Comparison of ENCODE assay signal across 11 mouse cellular contexts in the genomic region with DNA sequence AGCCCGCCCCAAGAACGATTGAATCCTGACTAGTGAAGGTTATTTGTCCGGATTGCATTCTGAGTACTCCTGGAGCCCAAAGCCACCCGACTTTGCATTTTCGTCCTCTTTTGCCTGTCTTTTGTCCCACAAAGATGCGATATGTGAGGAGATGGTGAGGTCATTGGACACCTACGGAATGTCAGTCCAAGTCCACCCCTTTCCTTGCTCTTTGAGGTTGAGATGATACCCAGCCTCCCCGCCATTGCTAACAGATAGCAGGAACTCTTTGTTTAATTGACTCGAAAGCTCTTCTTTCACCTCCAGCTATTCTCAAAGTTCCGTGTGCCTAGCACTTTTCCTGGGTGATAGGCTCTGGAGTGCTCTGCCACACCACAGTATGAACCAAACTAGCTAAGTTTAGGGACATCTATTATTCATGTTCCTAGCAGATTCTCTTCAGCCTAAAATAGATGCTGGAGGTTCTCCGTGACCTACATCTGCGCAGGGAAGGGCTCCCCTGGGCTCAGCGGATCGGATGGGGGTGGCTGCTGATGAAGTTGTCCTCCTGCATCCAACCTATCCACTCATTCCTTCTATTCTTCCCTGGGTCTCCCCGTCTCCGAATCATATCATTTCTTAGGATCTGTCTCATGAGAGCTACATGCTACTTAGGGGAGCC. TPM values are rescaled to one million over a fixed set of nuclear protein-coding genes. Genes with fewer than 3 reads are reported as not detected.
DNase-seq lines count a peak whose midpoint lies in the region; ATAC-seq and TF ChIP-seq lines count a peak whose summit lies in the region.
"Had no signal": no experiment of that assay in that cellular context is flagged by ENCODE, and none has a peak within 500 bp of the region (broad histone marks: within the 10 kb centered on the region; RNA-seq: fewer than 3 reads in every experiment).

No protein-coding gene starts in this region.

- peaks cover 91% of the 10 kb centered on the region for H3K27me3 ChIP-seq in intestine, embryonic 14.5 days (replicated peaks; ENCODE audit: control insufficient read depth, insufficient read depth, low read length)
- peaks cover 66% of the 10 kb centered on the region for H3K27me3 ChIP-seq in intestine, postnatal 0 days (replicated peaks; ENCODE audit: control insufficient read depth, insufficient read depth, low read length)
- H3K27me3 ChIP-seq in hindbrain, embryonic 12.5 days = peaks cover 71% of the 10 kb centered on the region

- no peaks in the 10 kb centered on the region for H3K9me3 ChIP-seq in intestine, embryonic 14.5 days (ENCODE audit: control insufficient read depth, low read length)
- H3K9me3 ChIP-seq in intestine, postnatal 0 days (ENCODE audit: control insufficient read depth) = no peaks in the 10 kb centered on the region
- H3K9me3 ChIP-seq in hindbrain, embryonic 12.5 days (replicated peaks) = no peaks in the 10 kb centered on the region

- H3K9ac ChIP-seq in intestine, embryonic 14.5 days (ENCODE audit: low read length) = no peak overlapping the region
- H3K9ac ChIP-seq in intestine, postnatal 0 days (ENCODE audit: low read depth, low read length) = no peak overlapping the region
- H3K9ac ChIP-seq in hindbrain, embryonic 12.5 days = peak overlapping the region; percentile 66

- H3K4me1 ChIP-seq in intestine, embryonic 14.5 days (replicated peaks; ENCODE audit: control insufficient read depth, insufficient read depth, low read length) = peaks cover 5% of the 10 kb centered on the region; the same call in 1 of the 2 replicates
- 0 out of 2 replicates have a peak, but pooled peaks cover 5% of the 10 kb centered on the region for H3K4me1 ChIP-seq in intestine, postnatal 0 days (replicated peaks; ENCODE audit: control insufficient read depth, insufficient read depth, low read length)
- peaks cover 36% of the 10 kb centered on the region for H3K4me1 ChIP-seq in hindbrain, embryonic 12.5 days

- DNase-seq in intestine, embryonic 14.5 days (ENCODE audit: low spot score) = peak; percentile 58
- peak; percentile 41 for DNase-seq in embryo, embryonic 10.5 days (ENCODE audit: low spot score)
- DNase-seq in neural tube, embryonic 10.5 days (ENCODE audit: extremely low spot score, low spot score) = peak; percentile 45
- DNase-seq in gastrocnemius, adult 18-20 months (ENCODE audit: low spot score) = no peak
- DNase-seq in yolk sac, embryonic 10.5 days (ENCODE audit: low spot score) = no peak
- no peak for DNase-seq in cerebellum, adult 8-10 months
- DNase-seq: heart, adult 2 months; thymus, postnatal 4 days had no signal

- H3K4me2 ChIP-seq in intestine, embryonic 14.5 days (ENCODE audit: low read length) = peak overlapping the region; percentile 54; the same call in 1 of the 2 replicates
- H3K4me2 ChIP-seq in intestine, postnatal 0 days (replicated peaks; ENCODE audit: low read depth) = no peak overlapping the region
- H3K4me2 ChIP-seq in hindbrain, embryonic 12.5 days (replicated peaks) = peak overlapping the region; percentile 69

- H3K27ac ChIP-seq in intestine, embryonic 14.5 days (ENCODE audit: low read depth) = no peak overlapping the region
- H3K27ac ChIP-seq in intestine, postnatal 0 days (ENCODE audit: low read depth, low read length) = no peak overlapping the region
- H3K27ac ChIP-seq in hindbrain, embryonic 12.5 days = peak overlapping the region; percentile 85
- H3K27ac ChIP-seq: heart, adult 2 months; macrophage had no signal

- WGBS in intestine, embryonic 14.5 days = 1% methylated on average over 16 of the region's 16 CpGs
- 4% methylated on average over 16 of the region's 16 CpGs for WGBS in intestine, postnatal 0 days
- under 1% methylated on average over 16 of the region's 16 CpGs for WGBS in hindbrain, embryonic 12.5 days

- H3K36me3 ChIP-seq in intestine, embryonic 14.5 days (ENCODE audit: control insufficient read depth, insufficient read depth, low read length) = no peaks in the 10 kb centered on the region
- H3K36me3 ChIP-seq in intestine, postnatal 0 days (ENCODE audit: control insufficient read depth, insufficient read depth) = no peaks in the 10 kb centered on the region
- no peaks in the 10 kb centered on the region for H3K36me3 ChIP-seq in hindbrain, embryonic 12.5 days

- H3K4me3 ChIP-seq in intestine, embryonic 14.5 days (ENCODE audit: low read depth, low read length) = peak overlapping the region; percentile 30
- no peak overlapping the region for H3K4me3 ChIP-seq in intestine, postnatal 0 days (ENCODE audit: low read depth, low read length)
- H3K4me3 ChIP-seq in hindbrain, embryonic 12.5 days = peak overlapping the region; percentile 41
- H3K4me3 ChIP-seq: heart, adult 2 months had no signal

- no peak for ATAC-seq in intestine, embryonic 14.5 days (replicated peaks; ENCODE audit: low FRiP score, low TSS enrichment, low read depth)
- no peak for ATAC-seq in intestine, postnatal 0 days
- ATAC-seq in hindbrain, embryonic 12.5 days (ENCODE audit: low FRiP score) = no peak

- TF ChIP-seq CTCF in intestine, postnatal 0 days (IDR thresholded peaks at IDR 0.05; ENCODE audit: low read depth) = no peak

RNA-seq across cellular contexts. Expression of gene Adcyap1, which starts 2.6 kb away (rescaled TPM):
- 2.4 and 3.2 TPM in 2 replicates for polyA plus RNA-seq in intestine, embryonic 14.5 days (2014; fragmentation: Nextera tagmentation; extraction: Ambion mirVana)
- 0.89 and 0.99 TPM in 2 replicates for polyA plus RNA-seq in intestine, postnatal 0 days (2015; fragmentation: Nextera tagmentation; extraction: Ambion mirVana)
- 20.5 and 21.8 TPM in 2 replicates for polyA plus RNA-seq in hindbrain, embryonic 12.5 days (2016; fragmentation: Nextera tagmentation; extraction: Ambion mirVana)
- not detected for total RNA-seq in gastrocnemius, adult 18-20 months (2021)
- total RNA-seq: heart, adult 2 months had no signal
- polyA plus RNA-seq: heart, adult 2 months; macrophage had no signal

Comparison
In these comparisons a context has a peak if more than half of its experiments do, and no peak if none do; other contexts are left out.
1. DNase-seq: peak in intestine, embryonic 14.5 days (single experiment), embryo, embryonic 10.5 days (single experiment) and neural tube, embryonic 10.5 days (single experiment); none in gastrocnemius, adult 18-20 months (single experiment), yolk sac, embryonic 10.5 days (single experiment) and cerebellum, adult 8-10 months (single experiment).